8 mouse cellular contexts compared by ENCODE assay signal in genomic region chr8:12396501-12397345, GRCm38 (mm10). TPM values are rescaled to one million over a fixed set of nuclear protein-coding genes. Genes with fewer than 3 reads are reported as not detected.
DNase-seq lines count a peak whose midpoint lies in the region; ATAC-seq and TF ChIP-seq lines count a peak whose summit lies in the region.

No protein-coding gene starts in this region.

- peak; percentile 43 for DNase-seq in right cerebral cortex, postnatal 25 days
- DNase-seq in right cerebral cortex, postnatal 4 days = no peak
- DNase-seq in stomach, postnatal 0 days (ENCODE audit: low spot score) = no peak
- DNase-seq in Muller cell, postnatal 12 days (ENCODE audit: inconsistent ontology term) = no peak
- DNase-seq in layer of hippocampus, adult 8-10 months (ENCODE audit: low spot score in 2 of 2) = no peak
- no peak for DNase-seq in gastrocnemius, adult 8-10 months (ENCODE audit: low spot score in 2 of 2)

- TF ChIP-seq EP300 in stomach, postnatal 0 days (optimal IDR thresholded peaks at IDR 0.05) = no peak

- H3K9ac ChIP-seq in forebrain, embryonic 13.5 days = peak overlapping the region; percentile 99
- no peak overlapping the region for H3K9ac ChIP-seq in limb, embryonic 15.5 days
- no peak overlapping the region for H3K9ac ChIP-seq in stomach, postnatal 0 days (ENCODE audit: low read length)

- H3K36me3 ChIP-seq in forebrain, embryonic 13.5 days (ENCODE audit: poor library complexity, severe bottlenecking) = peaks cover 12% of the 10 kb centered on the region
- no peaks in the 10 kb centered on the region for H3K36me3 ChIP-seq in limb, embryonic 15.5 days
- no peaks in the 10 kb centered on the region for H3K36me3 ChIP-seq in stomach, postnatal 0 days (ENCODE audit: control insufficient read depth, insufficient read depth, low read length)

- under 1% methylated on average over 104 of the region's 118 CpGs for WGBS in forebrain, embryonic 13.5 days
- WGBS in limb, embryonic 15.5 days = under 1% methylated on average over 95 of the region's 118 CpGs
- WGBS in stomach, postnatal 0 days = under 1% methylated on average over 93 of the region's 118 CpGs

- peak overlapping the region; percentile 99 for H3K27ac ChIP-seq in forebrain, embryonic 13.5 days
- H3K27ac ChIP-seq in limb, embryonic 15.5 days = no peak overlapping the region
- no peak overlapping the region for H3K27ac ChIP-seq in stomach, postnatal 0 days (replicated peaks)

- H3K4me2 ChIP-seq in forebrain, embryonic 13.5 days = peak overlapping the region; percentile 88
- peak overlapping the region; percentile 49 for H3K4me2 ChIP-seq in limb, embryonic 15.5 days
- peak overlapping the region; percentile 35 for H3K4me2 ChIP-seq in stomach, postnatal 0 days (replicated peaks; ENCODE audit: low read depth)

- peaks cover 62% of the 10 kb centered on the region for H3K4me1 ChIP-seq in forebrain, embryonic 13.5 days
- peaks cover 40% of the 10 kb centered on the region for H3K4me1 ChIP-seq in limb, embryonic 15.5 days
- no peaks in the 10 kb centered on the region for H3K4me1 ChIP-seq in stomach, postnatal 0 days (replicated peaks; ENCODE audit: control insufficient read depth, insufficient read depth)

- ATAC-seq in forebrain, embryonic 13.5 days = 0 out of 2 replicates have a peak, but pooled peaks have one; percentile 6
- no peak for ATAC-seq in limb, embryonic 15.5 days (ENCODE audit: insufficient number of reproducible peaks, low FRiP score, low TSS enrichment, low read depth)
- no peak; the same call in 1 of the 2 replicates for ATAC-seq in stomach, postnatal 0 days (ENCODE audit: low FRiP score, low TSS enrichment)

- H3K27me3 ChIP-seq in forebrain, embryonic 13.5 days = peaks cover 16% of the 10 kb centered on the region
- H3K27me3 ChIP-seq in limb, embryonic 15.5 days = peaks cover 97% of the 10 kb centered on the region
- peaks cover 59% of the 10 kb centered on the region for H3K27me3 ChIP-seq in stomach, postnatal 0 days (ENCODE audit: control insufficient read depth, insufficient read depth, low read length)

- peak overlapping the region; percentile 87 for H3K4me3 ChIP-seq in forebrain, embryonic 13.5 days
- H3K4me3 ChIP-seq in limb, embryonic 15.5 days = peak overlapping the region; percentile 37
- H3K4me3 ChIP-seq in stomach, postnatal 0 days (ENCODE audit: low read depth, low read length) = peak overlapping the region; percentile 26

- TF ChIP-seq CTCF in stomach, postnatal 0 days (IDR thresholded peaks at IDR 0.05; ENCODE audit: low read depth) = no peak

- no peaks in the 10 kb centered on the region for H3K9me3 ChIP-seq in forebrain, embryonic 13.5 days (replicated peaks)
- no peaks in the 10 kb centered on the region for H3K9me3 ChIP-seq in limb, embryonic 15.5 days
- no peaks in the 10 kb centered on the region for H3K9me3 ChIP-seq in stomach, postnatal 0 days (ENCODE audit: control insufficient read depth, low read length)

RNA-seq across cellular contexts. Expression of gene Sox1, which starts 1.6 kb away (rescaled TPM):
- 7.7 and 8.8 TPM in 2 replicates for polyA plus RNA-seq in forebrain, embryonic 13.5 days (2015; fragmentation: Nextera tagmentation; extraction: Ambion mirVana)
- not detected in 2 replicates for polyA plus RNA-seq in limb, embryonic 15.5 days (2015; fragmentation: Nextera tagmentation; extraction: Ambion mirVana)
- polyA plus RNA-seq in stomach, postnatal 0 days (2015; fragmentation: Nextera tagmentation; extraction: Ambion mirVana) = 0.02 TPM in 1 of 2 replicates, not detected in the other
- total RNA-seq in layer of hippocampus, adult 8-10 months (2022) = 10 to 100 TPM in 2 of 4 experiments, 1 to 10 TPM in 2; 9.3 to 10.7 (median 10.1) TPM
- not detected for total RNA-seq in gastrocnemius, adult 8-10 months (2022)

Comparison
In these comparisons a context has a peak if more than half of its experiments do, and no peak if none do; other contexts are left out.
1. H3K4me2 ChIP-seq: peak in every context shown above with its lines; median percentile 88 in forebrain, embryonic 13.5 days; 49 in limb, embryonic 15.5 days; 35 in stomach, postnatal 0 days.
2. H3K4me3 ChIP-seq: peak in every context shown above with its lines; median percentile 87 in forebrain, embryonic 13.5 days; 37 in limb, embryonic 15.5 days; 26 in stomach, postnatal 0 days.